Mouse (Mus musculus) CH12.LX (cell line): Measurements from ENCODE around the gene Acyp1. TPM values are rescaled to one million over a fixed set of nuclear protein-coding genes. Genes with fewer than 3 reads are reported as not detected.
A peak's percentile ranks its signal among the peaks of the same experiment; 100 is the strongest.

ENCODE experiments used
- DNase-seq: peaks from one replicate; pipeline ENCODE4 v3.0.0-alpha.2; 2013; ENCODE audit errors: extremely low read depth
- H3K27ac ChIP-seq: 2 replicates; pipeline ENCODE4 v1.5.1; 2012; ENCODE audit warnings: low read depth, mild to moderate bottlenecking, control low read depth, moderate library complexity; ENCODE audit not compliant: insufficient read depth
- H3K27me3 ChIP-seq: replicated peaks from 2 replicates; pipeline ENCODE3; 2012; ENCODE audit warnings: inconsistent platforms
- H3K36me3 ChIP-seq, 2 experiments: replicated peaks in 1 of 2; 2 replicates each; pipeline versions ENCODE3 to v1.6.1; 2012; ENCODE audit warnings: inconsistent platforms in 1 of 2, low read length in 1 of 2, mild to moderate bottlenecking in 1 of 2, mixed read lengths in 1 of 2, moderate library complexity in 1 of 2; ENCODE audit not compliant: control insufficient read depth in 1 of 2, insufficient read depth in 1 of 2
- H3K4me1 ChIP-seq, 2 experiments: 2 replicates each; pipeline ENCODE4 v1.6.1; 2012; ENCODE audit warnings: inconsistent platforms in 1 of 2, moderate library complexity in 1 of 2; ENCODE audit not compliant: insufficient read depth in 2 of 2, control insufficient read depth in 1 of 2
- H3K4me2 ChIP-seq: 2 replicates; pipeline ENCODE4 v1.6.1; 2012; ENCODE audit warnings: low read depth, mild to moderate bottlenecking, control low read depth; ENCODE audit not compliant: poor library complexity, insufficient read depth, severe bottlenecking
- H3K4me3 ChIP-seq, 3 experiments: fragments of 150-350 bp in 1 of 3; sonication (generic) in 1 of 3; replicated peaks in 1 of 3; 2 replicates each; pipeline versions ENCODE3 to v1.5.1; 2011 to 2012; ENCODE audit warnings: low read depth in 2 of 3, low read length in 2 of 3, mild to moderate bottlenecking in 2 of 3, moderate library complexity in 2 of 3, control low read depth in 1 of 3, improper control_type of control experiment in 1 of 3, inconsistent platforms in 1 of 3, mixed read lengths in 1 of 3; ENCODE audit not compliant: poor library complexity in 1 of 3
- H3K79me2 ChIP-seq: replicated peaks from 2 replicates; pipeline ENCODE4 v1.6.1; 2012; ENCODE audit warnings: mild to moderate bottlenecking, moderate library complexity; ENCODE audit not compliant: control insufficient read depth, poor library complexity, insufficient read depth, severe bottlenecking; ENCODE audit errors: extremely low read depth
- H3K9ac ChIP-seq: 2 replicates; pipeline ENCODE4 v1.6.1; 2012; ENCODE audit warnings: low read depth, mild to moderate bottlenecking, control low read depth, moderate library complexity; ENCODE audit not compliant: insufficient read depth
- H3K9me3 ChIP-seq: replicated peaks from 2 replicates; pipeline ENCODE3; 2012; ENCODE audit warnings: low read length, inconsistent platforms, mixed read lengths
- CHD1 ChIP-seq: IDR thresholded peaks from 2 replicates; pipeline ENCODE4 v1.6.1; 2012; ENCODE audit warnings: low read depth, low read length, improper control_type of control experiment, inconsistent platforms
- CHD2 ChIP-seq: IDR thresholded peaks from 2 replicates; pipeline ENCODE4 v1.6.1; 2011; ENCODE audit warnings: low read length, improper control_type of control experiment
- E2F4 ChIP-seq: IDR thresholded peaks from 2 replicates; pipeline ENCODE4 v1.6.1; 2011; ENCODE audit warnings: low read depth, low read length, improper control_type of control experiment; ENCODE audit not compliant: insufficient replicate concordance
- ELF1 ChIP-seq: IDR thresholded peaks from 2 replicates; pipeline ENCODE4 v1.6.1; 2014; ENCODE audit warnings: low read depth, mild to moderate bottlenecking, inconsistent platforms, low read length, improper control_type of control experiment
- ETS1 ChIP-seq: conservative IDR thresholded peaks from 2 replicates; pipeline ENCODE4 v1.6.1; 2012; ENCODE audit warnings: low read depth, mild to moderate bottlenecking, inconsistent platforms, low read length, improper control_type of control experiment, moderate library complexity
- JUND ChIP-seq: conservative IDR thresholded peaks from 2 replicates; pipeline ENCODE4 v1.6.1; 2011; ENCODE audit warnings: low read depth, low read length, improper control_type of control experiment
- KAT2A ChIP-seq: IDR thresholded peaks from 2 replicates; pipeline ENCODE4 v1.6.1; 2012; ENCODE audit warnings: low read length, improper control_type of control experiment, inconsistent platforms; ENCODE audit not compliant: insufficient replicate concordance
- MAFK ChIP-seq: IDR thresholded peaks from 2 replicates; pipeline ENCODE4 v1.6.1; 2011; ENCODE audit warnings: low read length, improper control_type of control experiment; ENCODE audit not compliant: insufficient replicate concordance
- MAZ ChIP-seq: IDR thresholded peaks from 2 replicates; pipeline ENCODE4 v1.6.1; 2012; ENCODE audit warnings: low read depth, mild to moderate bottlenecking, inconsistent platforms, low read length, improper control_type of control experiment, moderate library complexity
- MEF2A ChIP-seq: IDR thresholded peaks from 2 replicates; pipeline ENCODE4 v1.6.1; 2014; ENCODE audit warnings: low read depth, mild to moderate bottlenecking, inconsistent platforms, low read length, improper control_type of control experiment, borderline replicate concordance
- MYC ChIP-seq: IDR thresholded peaks from 2 replicates; pipeline ENCODE4 v1.6.1; 2011; ENCODE audit warnings: low read depth, mild to moderate bottlenecking, improper control_type of control experiment, low read length
- NELFE ChIP-seq: IDR thresholded peaks from 2 replicates; pipeline ENCODE4 v1.6.1; 2011; ENCODE audit warnings: low read depth, low read length, improper control_type of control experiment
- NRF1 ChIP-seq: IDR thresholded peaks from 2 replicates; pipeline ENCODE4 v1.6.1; 2014; ENCODE audit warnings: low read depth, mild to moderate bottlenecking, inconsistent platforms, low read length, improper control_type of control experiment, moderate library complexity
- PAX5 ChIP-seq: IDR thresholded peaks from 2 replicates; pipeline ENCODE4 v1.6.1; 2012; ENCODE audit warnings: low read length, inconsistent platforms, mixed read lengths
- POLR2A ChIP-seq: IDR thresholded peaks from 2 replicates; pipeline ENCODE4 v1.6.1; 2011; ENCODE audit warnings: low read depth, mild to moderate bottlenecking, improper control_type of control experiment, low read length
- POLR2AphosphoS2 ChIP-seq: IDR thresholded peaks from 2 replicates; pipeline ENCODE4 v1.6.1; 2011; ENCODE audit warnings: low read depth, low read length, improper control_type of control experiment
- RAD21 ChIP-seq: IDR thresholded peaks from 2 replicates; pipeline ENCODE4 v1.6.1; 2011; ENCODE audit warnings: low read depth, mild to moderate bottlenecking, low read length, improper control_type of control experiment, moderate library complexity
- SMC3 ChIP-seq: IDR thresholded peaks from 2 replicates; pipeline ENCODE4 v1.6.1; 2011; ENCODE audit warnings: low read depth, low read length, improper control_type of control experiment
- TBP ChIP-seq: conservative IDR thresholded peaks from 2 replicates; pipeline ENCODE4 v1.6.1; 2011; ENCODE audit warnings: low read depth, low read length, improper control_type of control experiment
- TCF12 ChIP-seq: IDR thresholded peaks from 2 replicates; pipeline ENCODE4 v1.6.1; 2014; ENCODE audit warnings: low read depth, mild to moderate bottlenecking, inconsistent platforms, low read length, improper control_type of control experiment
- USF1 ChIP-seq: IDR thresholded peaks from 2 replicates; pipeline ENCODE4 v1.6.1; 2014; ENCODE audit warnings: low read depth, mild to moderate bottlenecking, inconsistent platforms, low read length, improper control_type of control experiment
- USF2 ChIP-seq: conservative IDR thresholded peaks from 2 replicates; pipeline ENCODE4 v1.6.1; 2011; ENCODE audit warnings: low read depth, low read length, improper control_type of control experiment
- ZC3H11A ChIP-seq: IDR thresholded peaks from 2 replicates; pipeline ENCODE4 v1.6.1; 2012; ENCODE audit warnings: low read depth, mild to moderate bottlenecking, inconsistent platforms, low read length, improper control_type of control experiment
- ZKSCAN1 ChIP-seq: IDR thresholded peaks from 2 replicates; pipeline ENCODE4 v1.6.1; 2012; ENCODE audit warnings: low read depth, inconsistent platforms, low read length, improper control_type of control experiment, borderline replicate concordance
- ZNF384 ChIP-seq: IDR thresholded peaks from 2 replicates; pipeline ENCODE4 v1.6.1; 2012; ENCODE audit warnings: low read depth, low read length, improper control_type of control experiment, inconsistent platforms
- dilution Hi-C: fragments of 300-500 bp; cut with MboI; formaldehyde crosslinking; loops from 2 replicates; pipeline ENCODE4 v1.14.3; 2020; ENCODE audit warnings: low sequenced_read_pairs; ENCODE audit not compliant: extremely low pct_unique_long_range_greater_than_20kb, extremely low pct_ligation_motif_present
- in situ Hi-C: fragments of 300-500 bp; cut with MboI; formaldehyde crosslinking; loops from 3 replicates; pipeline ENCODE4 v1.14.3; 2019; ENCODE audit warnings: low sequenced_read_pairs, low pct_ligation_motif_present, low pct_unique_long_range_greater_than_20kb, mixed read lengths
- polyA plus RNA-seq: library from polyadenylated mRNA; unstranded; fragments of >175 nt; gene quantifications from 2 replicates; pipeline ENCODE4 v1.2.1, GENCODE M21; 2012; ENCODE audit warnings: low read depth; ENCODE audit not compliant: insufficient read length
- total RNA-seq, 2 experiments: library from RNA; depleted of rRNA; stranded (reverse); fragments of 300-350 nt in 1 of 2; fragments of >200 nt in 1 of 2; gene quantifications; 2 replicates each; pipeline ENCODE4 v1.2.3; 2012 to 2014

Gene Acyp1
- total and polyA plus RNA-seq, 3 experiments, result 15.3 to 37.2 (median 27.5) TPM

GRCm38 (mm10) chr12:85290633-85291032, 2.4 kb upstream of the Acyp1 start:
- Histone ChIP-seq H3K79me2 (no peaks in the 10 kb centered on the region), H3K4me3 (no peak overlapping the region), H3K27me3 (peaks cover 13% of the 10 kb centered on the region), H3K9ac (no peak overlapping the region), H3K4me2 (no peak overlapping the region), H3K36me3 (no peaks in the 10 kb centered on the region), H3K4me1 (peaks cover 7 to 28% of the 10 kb centered on the region in 2 experiments; a peak in 3 of 4 replicates), H3K9me3 (peaks cover 12% of the 10 kb centered on the region), H3K27ac (no peak overlapping the region)
- dilution Hi-C loops, result no loop called here
- TF ChIP-seq USF2 (no peak), KAT2A (no peak), NRF1 (no peak), MYC (no peak), ZC3H11A (no peak), ETS1 (no peak), NELFE (no peak), ELF1 (no peak), ZNF384 (no peak), RAD21 (no peak), TBP (no peak), E2F4 (no peak), POLR2AphosphoS2 (no peak), CHD1 (no peak), JUND (no peak), MEF2A (no peak), ZKSCAN1 (no peak), POLR2A (no peak)
- no peak for DNase-seq
- in situ Hi-C loops, result loop anchor here (10.0 kb wide), 1 partner anchor 126 kb away; no protein-coding TSS in a partner anchor

- H3K36me3 ChIP-seq, result no peaks in the 10 kb centered on the region
- peak overlapping the region; percentile 57; the same call in 1 of the 2 replicates for H3K27ac ChIP-seq
- no peak overlapping the region for H3K9ac ChIP-seq
- no peaks in the 10 kb centered on the region for H3K79me2 ChIP-seq
- H3K4me2 ChIP-seq, result peak overlapping the region; percentile 70; the same call in 1 of the 2 replicates
- TF ChIP-seq CHD2, result no peak
- no peak for TF ChIP-seq ZKSCAN1
- TF ChIP-seq MAZ, result no peak
- TF ChIP-seq RAD21, result no peak
- no peak for TF ChIP-seq NELFE
- TF ChIP-seq PAX5, result no peak
- TF ChIP-seq E2F4, result no peak
- TF ChIP-seq MYC, result no peak
- no peak for TF ChIP-seq MAFK
- TF ChIP-seq ZC3H11A, result no peak
- no peak for TF ChIP-seq USF1
- TF ChIP-seq JUND, result no peak
- TF ChIP-seq TCF12, result no peak
- no peak for TF ChIP-seq POLR2A
- no peak for TF ChIP-seq SMC3
- no peak for TF ChIP-seq CHD1
- H3K4me1 ChIP-seq, result peaks cover 7 to 34% of the 10 kb centered on the region in 2 experiments; a peak in 3 of 4 replicates
- no peak overlapping the region for H3K4me3 ChIP-seq
- dilution Hi-C loops (no loop called here), in situ Hi-C loops (no loop called here)
- peaks cover 13% of the 10 kb centered on the region for H3K27me3 ChIP-seq
- peaks cover 12% of the 10 kb centered on the region for H3K9me3 ChIP-seq
- no peak for DNase-seq
These were observed 1.1 kb upstream of the Acyp1 start for GRCm38 (mm10) chr12:85289157-85290000.
